Mouse (Mus musculus): Measurements from ENCODE around the gene Fcnb.

Fcnb gene

DNA sequence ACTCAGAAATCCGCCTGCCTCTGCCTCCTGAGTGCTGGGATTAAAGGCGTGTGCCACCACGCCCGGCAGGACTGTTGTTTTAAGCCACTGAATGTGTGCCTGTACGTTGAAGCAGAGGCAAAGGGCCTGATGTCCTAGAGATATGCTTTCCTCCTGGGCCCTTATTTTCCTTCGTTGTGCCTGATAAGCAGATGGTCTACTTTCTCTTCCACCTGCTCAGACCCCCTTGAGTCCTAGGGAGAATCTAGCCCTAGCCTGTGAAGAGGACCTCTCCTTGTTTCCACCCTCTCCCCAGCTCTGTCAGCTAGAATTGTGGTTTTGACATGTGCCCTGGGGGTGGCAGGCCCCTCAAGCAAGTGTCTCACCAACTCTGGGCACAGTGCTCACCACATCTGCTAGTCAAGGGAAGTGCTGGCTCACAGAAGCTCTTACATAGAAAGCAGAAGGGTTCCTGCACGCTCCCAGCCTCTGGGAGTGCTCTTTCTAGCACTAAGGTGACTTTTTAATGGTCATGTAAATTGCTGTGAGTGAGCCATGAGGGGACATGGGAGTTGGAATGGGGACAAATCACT, 9.0 kb downstream of the Fcnb start:
- DNase-seq: no peak

DNA sequence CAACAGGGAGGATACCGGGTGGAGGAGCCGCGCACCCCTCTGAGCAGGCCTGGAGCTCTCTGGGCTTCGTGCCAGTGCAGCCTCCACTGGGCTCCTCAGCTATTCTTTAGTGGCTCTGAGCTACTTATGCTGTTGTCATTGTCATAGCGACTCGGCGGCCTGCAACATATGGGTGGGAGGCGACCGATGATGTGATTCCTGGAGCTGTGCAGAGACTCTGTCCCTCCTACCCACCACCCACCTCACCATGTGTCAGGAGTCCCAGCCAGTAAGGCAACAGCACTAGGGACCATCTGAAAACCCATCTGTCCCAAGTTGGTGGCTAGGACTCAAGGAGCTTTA, 16.2 kb downstream of the Fcnb start:
- peak; percentile 26 to 32 for DNase-seq

DNA sequence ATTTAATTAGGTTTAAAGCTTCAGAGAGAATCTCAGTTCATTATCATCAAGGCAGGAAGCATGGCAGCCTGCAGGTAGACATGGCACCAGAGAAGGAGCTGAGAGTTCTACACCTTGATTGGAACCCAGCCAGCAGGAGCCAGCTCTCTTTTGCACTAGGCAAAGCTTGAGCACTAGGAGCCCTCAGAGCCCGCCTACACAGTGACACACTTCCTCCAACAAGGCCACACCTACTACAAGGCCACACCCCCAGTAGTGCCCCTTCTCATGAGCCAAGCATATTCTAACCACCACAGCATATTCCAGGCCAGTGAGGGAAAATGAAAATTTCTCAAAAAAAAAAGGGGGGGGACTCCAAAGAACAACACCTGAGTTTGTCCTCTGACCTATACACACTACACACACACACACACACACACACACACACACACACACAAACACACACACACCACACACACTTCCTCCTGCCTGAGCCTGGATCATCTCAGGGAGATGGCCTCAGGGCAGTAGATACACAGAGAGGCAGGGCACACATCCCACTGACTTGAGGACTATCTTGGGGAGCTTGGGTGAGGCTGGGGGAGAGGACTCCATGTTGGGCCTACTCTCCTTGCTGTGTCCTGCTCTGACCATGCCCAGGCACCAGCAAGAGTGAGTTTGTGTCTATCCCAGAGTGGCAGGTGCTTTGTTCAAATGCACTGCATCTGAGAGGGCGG, 16.7 kb downstream of the Fcnb start:
- DNase-seq: peak in 1 of 2 experiments; percentile 44

DNA sequence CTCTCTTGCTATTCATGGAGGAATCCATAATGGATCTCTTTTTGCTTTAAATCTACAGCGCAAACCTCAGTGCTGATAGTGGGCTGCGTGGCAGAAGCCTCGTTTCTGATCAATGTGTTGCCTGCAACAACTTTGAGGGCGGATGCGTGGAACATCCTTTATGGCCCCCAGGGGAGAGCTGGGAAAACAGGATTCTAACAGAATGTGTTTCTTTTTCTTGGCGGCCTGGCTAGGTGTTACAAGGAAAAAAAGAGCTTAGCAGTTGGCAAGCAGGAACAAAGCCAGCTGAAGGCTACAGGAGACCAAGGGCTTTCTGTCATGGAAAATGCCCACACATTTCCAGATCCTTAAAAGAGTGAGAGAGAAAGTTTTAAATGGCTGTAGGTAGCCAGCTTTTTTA, 17.5 kb downstream of the Fcnb start:
- DNase-seq: peak in 1 of 2 experiments; percentile 50

DNA sequence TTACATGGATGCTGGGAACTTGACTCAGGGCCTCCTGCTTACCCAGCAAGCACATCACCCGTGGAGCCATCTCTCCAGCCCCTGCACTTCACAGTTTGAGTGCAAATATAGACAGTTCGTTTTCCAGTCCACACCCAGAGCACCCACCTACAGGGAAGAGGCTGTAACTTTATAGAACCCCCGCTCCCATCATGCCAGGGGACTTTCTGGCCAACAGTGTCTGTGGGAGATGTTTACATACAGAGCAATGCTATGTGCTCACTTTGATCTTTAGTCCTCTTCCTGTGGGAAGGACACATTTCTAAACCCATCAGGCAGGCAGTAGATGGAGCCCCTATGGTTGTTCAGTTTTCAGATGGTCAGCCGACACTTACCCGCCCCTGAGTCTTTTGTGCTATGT, 18.0 kb downstream of the Fcnb start:
- DNase-seq: no peak

DNA sequence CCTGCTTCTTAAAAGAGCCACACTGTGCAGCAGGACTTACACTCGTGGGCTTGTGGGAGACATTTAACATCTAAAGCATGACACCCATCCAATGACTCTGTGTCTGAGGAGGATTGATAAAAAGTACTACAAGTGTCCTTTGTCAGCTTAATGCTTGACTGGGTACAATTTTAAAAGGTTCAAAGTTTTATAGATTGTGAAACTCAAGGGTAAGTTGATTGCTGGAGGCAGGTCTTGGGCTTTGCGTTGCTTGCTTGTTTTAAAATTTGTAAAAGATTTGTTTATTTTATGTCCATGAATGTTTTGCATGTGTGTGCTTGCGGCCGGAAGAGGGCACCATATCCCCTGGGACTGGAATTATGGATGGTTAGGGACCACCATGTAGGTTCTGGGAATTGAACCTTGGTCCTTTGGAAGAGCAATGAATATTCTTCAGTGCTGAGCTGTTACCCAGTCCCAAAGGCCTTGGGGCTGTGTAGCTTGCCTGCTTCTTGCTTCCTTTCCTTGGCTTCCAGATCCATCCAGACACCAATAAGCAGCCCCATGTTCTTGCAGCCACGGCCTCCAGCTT, 19.5 kb downstream of the Fcnb start:
- DNase-seq: no peak

DNA sequence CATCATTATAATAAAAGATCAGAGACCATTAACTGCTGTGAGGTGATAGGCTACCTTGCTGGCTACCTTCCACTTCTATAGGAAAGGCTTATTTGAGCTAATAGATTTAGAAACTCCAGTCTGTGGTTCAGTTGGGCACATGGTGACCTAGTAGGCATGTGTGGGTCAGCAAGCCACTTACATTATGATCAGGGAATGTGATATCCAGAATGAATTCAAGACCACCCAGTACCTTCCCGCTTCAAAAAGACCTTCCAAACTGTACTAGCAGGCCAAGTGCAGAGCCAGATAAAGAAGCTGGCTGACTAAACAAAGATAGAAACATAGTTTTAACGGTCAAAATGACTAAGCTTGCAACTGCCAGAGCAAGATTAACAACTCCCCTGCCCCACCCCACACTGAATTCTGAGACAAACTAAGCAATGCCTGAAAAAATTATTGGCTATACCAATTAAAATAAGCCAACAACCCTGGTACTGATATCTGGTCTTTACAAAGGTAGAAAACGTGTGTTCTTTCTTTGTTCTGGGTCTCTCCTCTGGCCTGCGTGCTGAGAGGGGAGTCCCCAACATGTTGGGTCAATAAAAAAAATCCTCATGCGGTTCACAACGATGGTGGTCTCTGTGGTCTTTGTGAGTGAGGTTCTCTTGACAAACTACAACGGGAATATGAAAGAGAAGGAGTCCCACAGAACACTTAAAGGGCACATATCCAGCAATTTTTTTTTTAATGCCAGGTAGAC, 20.2 kb downstream of the Fcnb start:
- no peak for DNase-seq

DNA sequence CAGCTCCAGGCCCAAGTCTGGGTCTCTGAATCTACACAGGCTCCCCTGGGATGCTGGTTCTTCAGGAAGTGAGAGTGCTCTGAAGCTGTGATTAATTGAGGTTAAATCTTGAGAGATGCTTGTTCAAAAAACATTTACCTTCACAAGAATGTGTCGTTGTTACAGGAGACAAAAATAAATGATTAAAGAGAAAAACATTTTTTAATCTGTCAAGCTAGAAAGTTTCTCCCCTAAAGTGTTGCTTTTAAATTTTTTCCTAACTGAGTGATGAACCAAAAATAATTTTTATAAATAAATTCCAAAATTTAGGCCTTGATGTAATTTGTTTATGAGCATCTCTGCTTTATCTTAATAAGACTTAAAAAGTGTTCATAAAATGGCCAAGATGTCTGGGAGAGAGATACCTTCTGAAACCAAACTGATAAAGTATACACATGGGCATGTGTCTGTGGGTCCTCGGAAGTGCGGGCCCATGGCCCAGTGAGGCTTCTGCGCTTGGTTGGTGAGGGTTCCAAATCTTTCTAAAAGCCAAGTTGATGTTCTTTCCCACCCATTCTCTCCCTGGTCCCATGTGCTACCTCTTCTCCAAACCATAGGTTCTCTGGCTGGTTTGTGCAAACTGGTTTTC, 20.9 kb downstream of the Fcnb start:
- DNase-seq: no peak

DNA sequence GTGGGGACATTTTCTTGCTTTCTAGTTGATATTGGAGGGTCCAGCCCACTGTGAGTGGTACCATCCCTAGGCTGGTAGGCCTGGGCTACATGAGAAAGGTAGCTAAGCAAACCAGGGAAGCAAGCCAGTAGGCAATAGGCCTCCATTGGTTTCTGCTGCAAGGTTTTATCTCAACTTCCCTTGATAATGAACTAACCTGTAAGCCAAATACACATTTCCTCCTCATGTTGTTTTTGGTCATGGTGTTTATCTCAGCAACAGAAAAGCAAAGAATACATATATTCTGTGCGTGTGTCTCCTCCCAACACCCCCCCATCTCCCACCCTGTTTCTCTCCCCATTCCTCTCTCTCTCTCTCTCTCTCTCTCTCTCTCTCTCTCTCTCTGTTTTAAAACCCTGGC, 24.8 kb downstream of the Fcnb start:
- no peak for DNase-seq

DNA sequence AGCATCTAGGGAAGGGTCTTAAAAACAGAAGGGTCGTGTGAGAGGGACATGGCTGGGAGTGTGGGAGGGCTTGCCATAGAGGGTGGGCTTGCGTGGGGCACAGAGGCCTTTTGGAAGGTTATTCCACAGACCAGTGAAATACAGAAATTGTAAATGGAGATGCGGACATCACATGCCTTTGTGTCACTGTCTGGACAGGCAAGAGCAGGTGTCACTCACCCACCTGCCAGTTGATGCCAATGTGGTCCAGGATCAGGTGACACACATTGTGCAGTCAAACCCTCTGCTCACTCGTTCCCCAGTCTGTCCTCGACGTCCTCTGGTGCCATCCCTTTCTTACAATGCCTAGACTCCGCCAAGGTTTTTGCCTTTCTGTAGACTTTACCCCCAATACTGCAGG, 37.6 kb downstream of the Fcnb start:
- DNase-seq: no peak

DNA sequence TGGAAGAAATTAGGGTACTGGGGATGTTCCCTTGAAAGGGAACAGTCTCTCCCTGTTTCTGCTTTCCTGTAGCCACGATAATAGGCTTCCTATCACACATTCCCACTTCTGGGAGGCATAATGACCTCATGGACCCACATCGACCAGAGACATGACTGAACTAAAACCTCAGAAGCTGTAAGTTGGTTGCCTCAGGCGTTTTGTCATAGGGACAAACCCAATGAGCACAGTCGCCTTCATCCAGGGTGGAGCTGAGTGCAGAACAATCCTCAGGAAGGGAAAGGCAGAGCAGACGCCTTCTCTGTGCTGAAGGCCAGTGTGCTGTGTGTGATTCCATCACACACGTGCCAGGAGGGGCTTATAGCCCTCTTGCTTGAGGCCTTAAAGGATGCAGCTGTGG, 38.4 kb downstream of the Fcnb start:
- no peak for DNase-seq

DNA sequence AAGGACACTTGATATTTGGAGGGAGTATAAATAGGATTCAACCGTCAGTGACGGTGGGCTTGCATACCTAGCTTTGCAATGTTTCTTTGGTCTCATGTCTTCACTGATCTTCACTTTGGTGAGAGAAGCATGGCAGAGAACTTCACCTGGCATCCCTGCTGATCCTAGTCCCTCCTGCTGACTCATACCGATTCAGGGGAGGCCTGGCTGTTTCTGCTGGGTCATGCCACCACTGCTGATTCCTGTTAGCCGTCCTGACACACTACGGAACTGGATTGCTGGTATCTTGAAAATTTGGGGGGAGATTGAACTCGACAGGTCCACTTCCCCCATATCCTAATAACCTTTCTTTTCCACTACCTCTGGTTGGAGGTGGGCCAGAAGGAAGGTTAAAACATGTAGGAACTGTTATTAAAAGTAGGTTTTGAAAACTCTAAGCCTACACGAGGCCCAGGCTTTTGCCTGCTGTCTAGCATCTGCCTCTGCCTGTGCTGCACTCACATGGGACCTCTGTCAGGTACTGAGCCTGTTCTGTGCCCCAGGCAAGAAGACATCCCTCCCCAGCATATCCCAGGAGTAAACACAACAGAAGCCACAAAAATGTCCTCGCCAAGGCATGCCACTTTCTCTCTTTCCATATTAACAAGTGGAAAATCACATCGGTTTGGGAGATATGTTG, 39.6 kb downstream of the Fcnb start:
- no peak for DNase-seq

DNA sequence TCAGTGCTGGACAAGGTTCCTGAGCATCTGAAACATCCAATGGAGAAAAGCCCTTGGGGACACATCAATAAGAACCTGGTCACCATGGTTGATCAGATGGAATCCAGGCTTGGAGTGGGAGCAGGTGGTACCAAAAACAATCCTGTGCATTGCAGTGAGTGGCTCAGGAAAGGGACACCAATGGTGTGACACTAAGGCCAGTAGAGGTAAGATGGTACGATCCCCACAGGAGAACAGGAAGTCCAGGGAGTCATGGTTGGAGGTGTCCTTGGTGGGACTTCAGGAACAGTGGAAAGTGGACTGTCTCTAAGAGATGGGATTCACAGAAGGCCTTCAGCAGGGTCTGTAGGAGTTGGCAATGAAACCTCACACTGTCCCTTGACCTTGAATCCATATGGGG, 44.2 kb downstream of the Fcnb start:
- no peak for DNase-seq

DNA sequence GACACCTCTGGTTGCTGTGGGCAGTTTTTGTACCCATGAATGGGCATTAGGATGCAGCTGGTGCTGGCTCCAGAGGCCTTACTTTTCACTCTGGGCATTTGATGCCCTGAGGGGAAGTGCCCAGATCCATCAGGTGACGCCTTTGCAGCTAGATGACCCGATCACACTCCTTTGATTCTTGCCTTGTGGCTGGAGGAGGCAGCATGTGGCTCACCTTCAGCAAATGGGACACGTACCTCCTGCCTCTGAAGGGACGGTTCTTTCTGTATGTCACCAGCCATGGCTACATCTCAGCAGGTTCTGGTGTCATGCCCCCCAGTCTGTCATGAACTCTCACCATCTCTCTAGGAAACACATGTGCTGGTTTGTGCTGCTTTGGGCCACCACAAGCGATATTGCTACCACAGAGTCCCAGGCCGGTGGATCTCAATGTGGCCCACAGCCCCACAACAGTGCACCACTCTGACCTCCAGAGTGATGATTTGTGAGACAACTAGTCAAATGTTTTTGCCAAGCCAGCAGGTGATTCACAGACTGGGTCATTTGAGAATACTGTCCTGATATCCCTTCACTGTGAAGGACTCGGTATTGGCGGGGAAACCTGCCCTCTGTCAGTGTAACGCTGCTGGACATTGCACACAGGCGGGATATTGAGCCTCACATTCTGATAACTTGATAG, 44.9 kb downstream of the Fcnb start:
- no peak for DNase-seq

DNA sequence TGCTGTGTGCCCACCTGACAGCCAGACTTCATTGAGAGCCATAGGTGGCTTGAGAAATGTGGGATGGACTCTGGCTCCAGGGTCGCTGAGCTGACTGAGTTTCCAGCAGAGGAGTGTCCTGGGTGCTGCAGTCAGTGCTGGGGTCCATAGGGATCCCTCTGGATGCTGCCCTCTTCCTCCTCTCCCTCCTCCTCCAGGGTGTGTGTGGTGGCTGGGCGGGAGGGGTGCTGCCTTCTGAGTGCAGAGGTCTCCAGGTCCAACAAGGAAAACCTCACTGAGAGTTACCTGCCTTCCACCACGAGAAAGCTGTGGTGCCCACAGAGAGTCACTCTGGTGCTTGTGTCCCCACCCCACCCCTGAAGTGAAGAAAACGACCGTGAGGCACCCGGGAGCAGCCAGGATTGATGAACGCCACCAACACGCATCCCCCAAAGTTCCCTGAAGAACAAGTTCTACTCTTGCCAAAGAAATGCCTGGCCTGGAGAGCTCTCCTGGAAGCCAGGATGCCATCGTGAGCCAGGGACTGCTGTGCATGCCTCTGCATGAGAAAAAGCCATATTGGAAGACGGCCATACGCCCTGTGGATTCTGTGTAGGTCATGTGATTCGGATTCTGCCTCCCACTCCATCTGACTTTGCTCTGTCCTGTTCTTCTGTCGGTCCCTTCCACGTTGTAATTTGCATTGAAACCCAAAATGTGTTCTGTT, 46.1 kb downstream of the Fcnb start:
- DNase-seq: peak; percentile 72 to 82

DNA sequence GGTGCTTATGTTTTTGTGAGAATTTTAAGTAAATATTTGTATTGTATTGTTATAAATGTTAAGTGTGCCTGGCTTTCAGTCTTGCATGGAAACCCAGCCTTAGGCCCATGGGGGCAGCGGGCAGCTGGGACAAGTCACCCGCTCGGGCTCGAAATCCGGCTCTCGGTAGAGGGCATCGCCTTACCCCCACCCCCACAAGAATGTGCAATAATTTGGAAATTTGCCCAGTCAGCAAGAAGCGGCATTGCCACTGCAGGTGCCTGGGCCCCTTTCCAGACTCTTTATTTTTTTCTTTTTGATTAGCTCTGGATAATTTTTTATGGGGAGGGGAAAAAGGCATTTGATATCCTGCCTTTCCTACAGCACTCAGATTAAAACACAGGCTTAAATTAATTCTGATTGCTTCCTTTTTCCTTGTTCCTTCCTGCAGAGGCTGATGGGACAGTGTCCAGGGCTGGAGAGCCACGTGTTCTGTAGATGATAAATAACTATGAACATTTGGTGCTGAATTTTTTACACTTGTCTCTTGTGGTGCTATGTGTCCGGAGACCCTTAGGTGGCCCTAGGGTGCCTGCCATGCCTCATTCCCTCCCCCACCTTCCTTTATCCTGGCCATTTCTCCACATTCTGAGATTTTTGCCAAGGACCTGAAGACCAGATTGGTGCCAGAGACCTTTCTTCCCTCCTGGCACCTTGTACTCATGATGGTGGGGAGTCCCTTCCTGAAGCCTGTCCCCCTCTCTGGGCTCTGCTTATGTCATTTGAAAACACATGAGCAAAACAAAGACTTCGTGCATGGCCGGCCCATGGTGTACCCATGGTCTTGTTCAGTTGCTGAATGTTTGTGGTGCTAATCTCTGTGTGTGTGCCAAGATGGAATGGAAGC, 46.9 kb downstream of the Fcnb start:
- peak; percentile 55 to 56 for DNase-seq

DNA sequence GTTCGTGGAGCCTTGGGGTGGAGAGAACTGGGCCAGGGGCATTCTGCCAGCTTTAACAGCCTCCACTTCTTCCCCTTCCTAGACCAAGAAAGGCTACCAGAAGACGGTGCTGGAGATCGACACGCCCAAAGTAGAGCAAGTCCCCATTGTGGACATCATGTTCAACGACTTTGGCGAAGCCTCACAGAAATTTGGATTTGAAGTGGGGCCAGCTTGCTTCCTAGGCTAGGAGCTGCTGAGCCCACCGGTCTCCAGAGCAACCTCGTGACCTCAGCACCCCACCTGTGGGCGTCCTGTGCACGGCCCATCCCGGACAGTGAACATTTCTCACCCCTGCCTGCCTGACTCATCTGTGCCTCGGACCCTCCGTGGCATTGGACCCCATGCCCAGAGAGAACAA, 47.9 kb downstream of the Fcnb start:
- DNase-seq: peak in 1 of 2 experiments; percentile 28

DNA sequence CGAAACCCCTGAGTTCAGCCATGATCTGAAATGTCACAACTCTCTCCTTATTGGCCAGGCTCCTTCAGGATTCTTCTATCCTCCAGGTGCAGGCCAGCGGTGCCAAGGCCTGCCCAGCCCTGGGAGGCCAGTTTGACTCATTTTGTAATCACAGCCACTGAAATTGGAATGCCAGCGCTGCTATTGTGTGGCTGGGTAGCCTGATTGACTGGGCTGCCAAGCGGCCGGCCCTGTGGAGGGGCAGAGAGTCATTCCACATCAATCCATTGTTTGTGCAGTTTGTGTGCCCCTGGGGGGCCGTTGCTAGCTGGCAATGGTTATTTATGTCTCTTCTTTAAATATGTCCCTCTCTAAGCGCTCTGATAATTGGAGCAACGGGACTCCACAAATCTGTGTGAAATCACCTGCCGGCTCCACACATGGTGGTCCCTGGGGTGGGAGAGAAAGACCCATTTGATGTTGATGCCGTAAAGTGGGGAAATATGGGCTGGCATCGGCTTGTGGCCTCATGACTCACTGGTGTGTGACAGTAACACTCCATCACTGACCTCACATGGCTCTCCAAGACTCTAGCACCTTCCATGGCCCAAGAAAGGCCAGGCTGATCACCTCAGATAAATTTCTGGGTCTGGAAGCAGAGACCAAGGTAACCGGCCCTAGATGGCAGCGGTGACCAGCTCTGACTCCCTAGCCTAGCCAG, 50.5 kb downstream of the Fcnb start:
- DNase-seq: no peak

DNA sequence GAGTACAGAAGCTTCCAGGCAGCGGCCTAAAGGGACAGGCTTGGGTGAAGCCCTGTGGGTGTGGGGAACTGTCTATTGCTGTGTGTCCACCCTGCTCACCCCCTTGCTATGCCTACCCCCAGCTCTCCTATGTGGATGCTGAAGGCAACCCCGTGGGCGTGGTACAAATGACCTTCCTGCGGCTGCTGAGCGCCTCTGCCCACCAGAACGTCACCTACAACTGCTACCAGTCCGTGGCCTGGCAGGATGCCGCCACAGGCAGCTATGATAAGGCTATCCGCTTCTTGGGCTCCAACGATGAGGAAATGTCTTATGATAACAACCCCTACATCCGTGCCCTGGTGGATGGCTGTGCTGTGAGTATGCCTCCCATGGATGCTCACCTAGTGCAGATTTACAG, 52.2 kb downstream of the Fcnb start:
- DNase-seq: no peak

DNA sequence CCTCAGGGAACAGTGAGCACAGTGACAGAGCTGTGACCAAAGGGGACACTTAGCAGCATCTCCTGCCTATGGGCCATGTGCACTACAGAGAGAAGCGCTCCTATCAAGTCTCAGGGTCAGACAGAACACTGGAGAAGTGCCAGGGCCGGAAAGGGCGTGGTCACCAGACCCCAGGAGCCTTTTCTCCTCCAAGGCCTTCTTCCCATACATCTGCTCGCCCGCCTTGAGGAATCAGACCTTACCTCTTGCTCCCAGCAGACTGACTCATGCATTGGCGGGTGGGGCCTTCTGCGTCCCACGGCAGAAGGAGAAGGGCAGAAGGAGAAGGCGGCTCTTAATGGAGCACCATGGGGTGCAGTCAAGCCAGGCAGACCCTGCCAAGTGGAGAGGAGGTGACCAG, 52.8 kb downstream of the Fcnb start:
- DNase-seq: no peak
